Mouse (Mus musculus) liver, embryonic 14.5 days (tissue): Measurements from ENCODE around the gene Dyrk3.

Experiments used
- CTCF ChIP-seq: IDR thresholded peaks from 2 replicates; pipeline ENCODE4 v1.5.1; 2016; ENCODE audit warnings: antibody characterized with exemption, low read depth, control low read depth
- EP300 ChIP-seq: IDR thresholded peaks from 2 replicates; pipeline ENCODE4 v1.6.1; 2016; ENCODE audit warnings: antibody characterized with exemption, low read depth

DNA sequence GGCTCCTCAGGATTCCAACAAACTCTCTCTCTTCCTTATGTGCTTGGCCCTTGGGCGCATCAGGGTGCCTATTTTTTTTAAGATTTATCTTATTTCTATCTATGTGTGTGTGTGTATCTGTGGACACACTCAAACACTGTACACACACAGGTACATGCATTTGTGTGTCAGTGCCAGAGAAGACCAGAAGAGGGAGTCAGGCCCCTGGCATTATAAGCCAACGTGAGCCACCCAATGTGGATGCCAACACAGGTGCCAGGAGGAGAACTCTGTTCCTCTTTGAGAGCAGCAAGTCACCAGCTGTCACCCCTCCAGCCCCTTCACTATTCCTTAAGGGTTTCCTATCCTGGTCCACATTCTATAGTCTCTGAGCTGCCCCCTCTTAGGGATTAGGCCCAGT lies 19.1 kb downstream of the Dyrk3 start:
- TF ChIP-seq CTCF (peak; percentile 84), EP300 (no peak)
